Mouse (Mus musculus) cerebellum, adult 9-10 months (tissue): ENCODE data around the gene Olfr935.

ENCODE experiments used
- DNase-seq: peaks from one replicate; pipeline ENCODE4 v3.0.0; 2022

The Olfr935 gene

DNA sequence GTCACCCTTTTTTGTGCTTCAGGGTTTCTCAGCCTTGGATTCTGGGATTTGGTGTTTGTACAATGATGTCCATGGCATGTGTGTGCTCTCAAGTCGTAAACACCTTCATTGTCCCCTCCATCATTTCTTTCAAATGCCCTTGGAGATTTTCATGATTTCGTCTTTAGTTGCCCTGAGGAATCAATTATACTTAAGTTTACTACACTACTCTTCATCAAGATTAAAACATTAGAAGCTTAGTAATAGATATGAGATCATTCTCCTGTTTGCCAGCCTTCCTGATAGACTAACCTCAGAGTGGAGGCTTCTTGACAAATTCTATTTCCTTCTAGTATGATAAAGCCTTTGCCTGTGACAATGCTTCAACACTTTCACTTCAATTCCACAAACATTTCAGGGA, at the start of gene Olfr935:
Gene Olfr935 (minus strand): TSS at position 101 of the 400 bp plus-strand sequence.
- no peak for DNase-seq

DNA sequence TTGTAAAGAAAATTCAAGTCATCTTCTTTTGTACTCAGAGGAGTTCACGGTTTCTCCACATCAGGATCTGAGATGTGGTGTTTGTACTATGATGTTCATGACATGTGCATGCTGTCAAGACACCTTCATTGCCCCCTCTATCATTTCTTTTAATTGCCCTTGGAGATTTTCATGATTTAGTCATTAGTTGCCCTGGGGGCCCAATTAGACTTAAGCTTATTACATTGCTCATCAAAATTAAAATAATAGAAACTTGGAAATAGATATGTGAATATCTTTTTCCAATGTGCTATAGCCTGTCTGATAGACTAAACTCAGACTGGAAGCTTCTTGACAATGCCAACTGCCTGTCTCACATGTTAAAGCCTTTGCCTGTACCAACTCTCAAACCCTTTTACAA, 23.8 kb upstream of the Olfr935 start, which contains the start of gene Olfr146:
Gene Olfr146 (minus strand): TSS at position 101 of the 400 bp plus-strand sequence.
- DNase-seq: no peak

DNA sequence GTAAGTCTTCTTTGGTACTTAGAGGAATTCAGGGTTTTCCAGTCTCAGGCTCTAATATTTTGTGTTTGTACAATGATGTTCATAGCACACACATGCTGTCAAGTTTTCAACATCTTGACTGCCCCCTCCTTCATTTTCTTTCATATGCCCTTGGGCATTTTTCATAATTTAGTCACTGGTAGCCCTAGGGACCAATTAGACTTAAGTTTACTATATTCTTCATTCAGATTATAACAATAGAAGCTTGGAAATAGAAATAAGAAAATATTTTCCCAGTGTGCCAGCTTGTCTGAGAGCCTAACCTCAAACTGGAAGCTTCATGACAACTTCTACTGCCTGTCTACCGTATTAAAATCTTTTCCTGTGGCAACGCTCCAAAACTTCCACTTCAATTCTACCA, 11.3 kb downstream of the Olfr935 start, which contains the start of gene Olfr934:
Gene Olfr934 (minus strand): TSS at position 101 of the 400 bp plus-strand sequence.
- no peak for DNase-seq

DNA sequence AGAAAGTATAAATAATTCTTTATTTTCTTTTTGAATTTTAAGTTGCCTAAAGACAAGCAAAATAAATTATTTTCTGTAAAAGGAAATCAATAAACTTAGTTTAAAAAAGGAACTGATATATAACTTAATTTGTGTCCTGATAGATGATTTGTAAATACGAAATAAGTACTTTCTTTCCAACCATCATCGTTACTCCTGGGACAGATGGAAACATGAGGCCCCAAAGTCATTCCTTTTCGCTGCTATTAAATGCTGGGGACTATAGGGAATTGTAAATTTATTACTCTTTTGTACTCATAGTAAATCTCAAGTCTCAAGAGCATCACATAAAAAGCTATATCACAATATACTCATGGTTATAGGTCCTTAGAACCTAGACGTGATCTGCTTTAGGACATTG, 27.5 kb downstream of the Olfr935 start, which contains the start of gene Olfr933:
Gene Olfr933 (plus strand): TSS at position 301 of the 400 bp plus-strand sequence.
- no peak for DNase-seq

DNA sequence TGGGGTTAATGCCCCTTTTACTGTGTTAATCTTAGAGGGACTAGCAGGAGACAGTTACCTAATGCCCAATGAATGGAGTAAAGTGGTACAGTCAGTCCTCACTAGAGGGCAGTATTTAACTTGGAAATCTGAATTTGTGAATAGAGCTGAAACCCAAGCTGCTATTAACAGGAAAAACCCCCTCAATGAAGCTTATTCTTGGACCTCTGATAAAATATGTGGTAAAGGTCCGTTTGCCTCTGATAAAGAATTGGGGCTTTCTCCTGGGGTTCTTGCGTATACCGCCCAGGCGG, 45.4 kb downstream of the Olfr935 start:
- no peak for DNase-seq

DNA sequence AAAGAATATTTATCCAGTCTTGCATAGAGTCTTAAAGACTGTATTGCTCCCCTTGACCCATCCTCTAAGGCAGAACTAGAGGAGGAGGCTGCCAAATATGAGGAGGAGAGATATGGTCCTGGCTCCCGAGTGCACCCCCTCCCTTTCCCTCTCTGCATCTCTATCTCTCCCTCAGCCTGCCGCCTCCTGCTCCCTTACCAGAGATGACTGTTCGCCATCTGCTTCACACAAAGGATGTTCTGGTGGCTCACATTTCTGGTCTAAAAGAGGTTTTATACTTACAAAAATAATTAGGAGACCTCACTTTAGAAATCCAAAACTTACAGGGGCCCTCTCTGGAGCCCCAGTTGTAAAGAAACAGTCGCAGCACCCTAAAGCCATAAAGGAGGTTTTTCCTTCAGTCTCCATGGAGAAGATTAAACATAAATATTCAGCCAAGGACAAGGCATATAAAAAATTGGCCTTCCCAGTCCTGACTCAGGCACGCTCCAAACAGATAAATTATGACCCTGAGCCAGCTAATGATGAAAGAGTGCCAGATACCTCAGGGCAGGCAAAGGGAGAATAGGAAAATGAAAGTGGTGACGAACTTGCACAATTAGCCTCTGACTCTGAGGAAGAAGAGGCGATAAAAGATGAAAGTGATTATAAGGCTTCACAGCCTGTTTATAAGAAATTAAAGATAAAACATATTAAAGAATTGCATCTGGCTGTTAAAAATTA, 45.9 kb downstream of the Olfr935 start:
- DNase-seq: no peak
